Mouse (Mus musculus): Measurements from ENCODE around the gene Asphd1.
A peak's percentile ranks its signal among the peaks of the same experiment; 100 is the strongest.

Asphd1 gene

GRCm38 (mm10) chr7:126949403-126949792 is at the start of gene Asphd1:
Asphd1 (minus strand) TSS chr7:126949582.
- DNase-seq (ENCODE audit: low read depth, low spot score): peak; percentile 80

GRCm38 (mm10) chr7:126996449-126996848 is 47.1 kb upstream of the Asphd1 start:
- DNase-seq (ENCODE audit: low read depth, low spot score): no peak

DNA sequence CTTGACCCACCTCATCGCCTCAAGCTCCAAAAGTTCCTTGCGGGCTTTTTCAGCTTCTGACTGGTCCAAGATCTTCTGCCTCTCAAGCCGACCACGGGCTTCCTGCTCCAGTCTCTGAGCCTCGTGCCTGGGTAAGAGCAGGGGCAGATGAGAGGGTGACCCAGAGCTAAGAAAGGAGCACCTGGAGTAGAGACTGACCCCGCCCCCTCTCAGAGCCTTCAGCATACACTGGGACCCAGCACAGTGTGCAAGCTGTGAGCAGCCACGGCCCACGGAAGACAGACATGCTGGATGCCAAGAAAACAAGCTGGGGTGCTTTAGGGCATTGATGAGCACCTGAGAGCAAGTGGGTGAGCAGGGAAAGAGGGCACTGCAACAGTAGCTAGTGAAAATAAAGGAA is 39.4 kb upstream of the Asphd1 start:
- no peak for DNase-seq (ENCODE audit: low read depth, low spot score)

- DNase-seq (ENCODE audit: low read depth, low spot score): peak; percentile 94
Measured at GRCm38 (mm10) chr7:126986319-126986718, 36.9 kb upstream of the Asphd1 start.

GRCm38 (mm10) chr7:126984667-126985444 is 35.5 kb upstream of the Asphd1 start:
- DNase-seq (ENCODE audit: low read depth, low spot score): peak; percentile 83

DNA sequence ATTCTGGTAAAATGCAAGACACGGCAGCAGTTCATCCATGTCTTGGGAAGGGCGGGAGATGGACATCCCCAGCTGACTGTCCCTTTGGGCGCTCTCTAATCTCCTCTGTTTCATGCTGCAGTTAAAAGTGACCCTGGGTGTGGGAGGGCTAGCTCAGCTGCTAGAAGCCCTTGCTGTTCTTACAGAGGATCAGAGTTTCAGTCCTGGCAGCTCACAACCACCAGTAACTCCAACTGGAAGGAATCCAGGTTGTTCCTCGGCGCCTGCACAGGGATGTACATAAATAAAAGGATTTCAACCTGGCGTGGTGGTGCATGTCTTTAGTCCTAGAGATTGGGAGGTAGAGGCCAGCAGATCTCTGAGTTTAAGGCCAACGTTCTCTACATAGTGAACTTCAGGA is 33.7 kb upstream of the Asphd1 start:
- peak; percentile 56 for DNase-seq (ENCODE audit: low read depth, low spot score)

- no peak for DNase-seq (ENCODE audit: low read depth, low spot score)
Measured at GRCm38 (mm10) chr7:126982054-126982453, 32.7 kb upstream of the Asphd1 start.

- DNase-seq (ENCODE audit: low read depth, low spot score): peak; percentile 22
Measured at GRCm38 (mm10) chr7:126981601-126982000, 32.2 kb upstream of the Asphd1 start.

- no peak for DNase-seq (ENCODE audit: low read depth, low spot score)
Measured at GRCm38 (mm10) chr7:126978841-126979240, 29.5 kb upstream of the Asphd1 start.

DNA sequence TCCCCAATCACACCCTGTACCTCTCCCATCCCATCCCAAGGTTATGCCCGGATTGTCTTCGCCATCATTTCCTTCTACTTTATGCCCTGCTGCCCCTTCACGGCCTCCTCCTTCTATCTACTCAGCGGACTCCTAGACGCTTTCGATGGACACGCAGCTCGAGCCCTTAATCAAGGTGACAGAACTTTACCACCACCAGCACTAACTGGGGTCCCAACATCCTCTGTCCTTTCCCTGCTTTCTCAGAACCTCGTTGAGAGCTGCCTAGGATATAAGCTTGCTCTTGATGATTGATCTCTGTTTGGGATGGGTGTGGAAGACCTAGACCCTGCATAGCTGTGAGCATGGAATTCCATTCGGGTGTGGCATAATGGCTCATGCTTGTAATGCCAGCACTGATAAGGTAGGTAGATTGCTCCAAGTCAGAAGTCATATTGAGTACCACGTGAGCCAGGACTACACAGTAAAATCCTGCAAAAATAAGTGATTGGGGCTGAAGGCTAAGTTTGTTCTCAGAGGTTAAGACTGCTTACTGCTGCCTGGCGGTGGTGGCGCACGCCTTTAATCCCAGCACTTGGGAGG is 27.6 kb upstream of the Asphd1 start:
- DNase-seq (ENCODE audit: low read depth, low spot score): no peak

DNA sequence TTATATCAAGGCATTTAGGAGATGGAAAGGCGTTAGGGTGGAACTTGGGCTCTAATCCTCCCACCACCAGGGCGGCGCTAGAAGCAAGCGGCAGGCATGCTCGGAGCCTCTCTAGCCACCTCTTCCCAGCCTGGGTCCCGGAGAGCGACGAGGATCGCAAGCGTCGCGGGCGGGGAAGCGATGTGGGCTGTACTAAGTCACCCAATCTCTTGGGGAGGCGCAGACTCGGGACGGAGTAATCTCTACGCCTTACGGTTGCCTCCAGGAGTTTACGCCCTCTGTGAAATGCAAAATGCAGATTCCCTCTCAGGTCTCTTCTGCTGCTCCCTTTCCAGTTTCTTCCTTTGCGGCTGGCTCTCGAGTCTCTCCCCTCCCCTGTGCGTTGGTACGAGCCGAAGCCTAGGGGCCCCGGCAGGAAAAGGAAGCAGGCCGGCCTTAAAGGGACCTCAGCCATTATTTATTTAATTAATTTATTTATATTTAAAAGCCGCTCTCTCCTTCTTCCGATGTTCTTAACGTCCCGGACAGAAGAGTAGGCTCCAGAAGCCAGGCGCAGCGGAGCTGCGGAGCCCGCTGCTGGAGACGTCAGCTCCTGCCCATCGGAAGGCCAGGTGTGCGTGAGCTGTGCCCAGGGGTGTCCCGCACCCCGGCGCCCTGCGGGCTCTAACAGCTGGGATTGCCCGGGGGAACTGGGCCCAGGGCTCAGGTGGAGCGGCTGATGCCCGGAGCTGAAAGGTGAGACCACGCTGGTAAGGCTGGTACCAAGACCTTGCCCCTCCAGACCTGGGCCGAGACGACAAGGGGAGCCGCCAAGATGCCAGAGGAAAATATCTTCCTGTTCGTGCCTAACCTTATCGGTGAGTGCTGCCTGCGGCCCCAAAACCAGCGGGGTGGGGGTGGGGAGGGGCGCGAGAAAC is 26.8 kb upstream of the Asphd1 start, which contains the start of gene Cdiptos:
Gene Cdiptos (minus strand): TSS at position 149 of the 917 bp plus-strand sequence.
- DNase-seq (ENCODE audit: low read depth, low spot score): peak; percentile 99

DNA sequence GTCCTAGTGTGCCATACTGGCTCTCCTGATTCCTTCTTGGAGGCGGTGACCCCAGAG is 26.3 kb upstream of the Asphd1 start, which contains the start of gene Cdipt:
Gene Cdipt (plus strand): TSS at position 22 of the 57 bp plus-strand sequence.
- DNase-seq (ENCODE audit: low read depth, low spot score): no peak

DNA sequence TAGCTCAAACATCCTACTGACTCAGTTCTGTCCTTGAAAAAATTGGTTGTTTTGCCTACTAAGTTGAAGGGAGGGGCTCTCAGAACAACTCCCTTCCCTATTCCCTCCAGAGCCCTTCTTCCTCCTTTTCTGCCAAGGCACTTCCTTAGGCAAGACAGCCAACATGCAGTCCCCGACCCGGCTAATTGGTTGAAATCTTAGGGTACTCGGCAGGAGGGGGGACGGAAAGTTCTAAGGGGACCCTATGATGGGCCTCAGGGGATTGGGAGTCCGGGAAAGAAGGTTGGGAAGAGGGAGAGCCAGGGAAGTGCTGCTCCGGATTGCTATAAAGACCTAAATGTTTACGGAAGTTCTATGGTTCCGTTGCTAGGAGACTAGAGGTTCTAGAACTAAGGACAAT is 26.1 kb upstream of the Asphd1 start:
- no peak for DNase-seq (ENCODE audit: low read depth, low spot score)

DNA sequence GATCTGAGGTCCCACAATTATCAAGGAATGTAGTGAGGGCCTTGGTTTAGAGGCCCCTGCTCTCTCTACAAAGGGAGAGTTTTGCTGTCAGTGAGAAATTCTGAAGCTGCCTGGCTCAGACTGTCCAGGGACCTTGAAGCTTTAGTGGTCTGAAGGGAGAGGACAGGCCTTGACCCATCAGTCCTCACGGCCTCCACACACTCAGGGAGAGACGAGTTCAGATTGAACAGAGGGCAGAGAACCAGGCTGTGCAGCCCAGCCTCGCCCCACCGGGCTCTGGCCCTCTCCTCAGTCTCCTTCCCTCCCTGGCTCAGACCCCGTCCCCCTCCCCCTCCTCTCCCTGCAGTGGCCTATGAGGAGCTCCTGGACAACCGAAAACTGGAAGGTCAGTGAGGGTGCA is 18.0 kb upstream of the Asphd1 start:
- no peak for DNase-seq (ENCODE audit: low read depth, low spot score)

DNA sequence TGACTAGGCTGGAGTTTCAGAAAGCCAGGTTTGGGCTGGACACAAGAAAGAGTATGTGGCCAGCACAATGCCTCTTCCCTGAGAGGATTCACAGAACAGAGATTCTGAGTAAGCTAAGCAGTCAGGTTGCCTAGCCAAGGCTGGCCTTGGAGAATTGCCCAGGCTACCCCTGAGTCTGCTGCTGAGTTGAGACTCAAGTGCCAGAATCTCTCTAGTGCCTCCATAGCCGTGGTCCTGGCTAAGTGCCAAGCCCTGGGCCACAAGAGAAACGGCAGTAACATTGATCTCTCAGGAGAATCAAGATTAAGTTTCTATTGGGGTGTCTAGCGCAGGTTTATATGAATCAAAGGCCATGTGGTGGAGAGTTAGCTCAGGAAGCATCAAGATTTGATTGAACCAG is 16.2 kb upstream of the Asphd1 start:
- peak; percentile 80 for DNase-seq (ENCODE audit: low read depth, low spot score)

DNA sequence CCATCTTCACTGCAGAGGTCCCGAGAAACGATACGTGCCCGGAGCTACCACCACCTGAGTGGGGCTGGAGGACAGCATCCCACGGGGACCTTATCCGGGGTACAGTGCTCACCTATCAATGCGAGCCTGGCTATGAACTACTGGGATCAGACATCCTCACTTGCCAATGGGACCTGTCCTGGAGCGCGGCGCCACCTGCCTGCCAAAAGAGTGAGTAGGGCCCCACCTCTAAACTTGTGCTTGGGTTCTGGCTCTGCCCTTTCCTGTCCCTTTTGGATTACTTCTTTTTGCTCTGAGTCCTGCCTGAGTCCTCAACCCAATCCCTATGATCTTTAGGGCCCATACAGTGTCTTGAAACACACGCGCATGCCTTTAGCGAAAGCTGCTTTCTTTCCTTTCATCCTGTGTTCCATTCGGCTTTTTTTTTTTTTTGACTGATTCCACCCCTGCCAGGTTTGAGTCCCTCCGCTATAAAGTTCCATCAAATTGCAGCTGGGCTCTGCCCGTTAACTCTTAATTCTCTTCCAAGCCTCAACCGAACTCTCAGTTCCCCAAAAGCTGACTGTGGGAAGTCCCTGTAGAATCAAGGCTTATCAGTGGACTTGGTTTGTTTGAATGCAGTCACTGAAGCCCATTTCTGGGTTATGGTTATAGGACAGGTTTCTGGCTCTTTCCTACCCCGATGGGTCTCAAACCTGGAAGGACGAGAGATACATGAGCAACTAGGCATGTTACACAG is 14.3 kb upstream of the Asphd1 start:
- no peak for DNase-seq (ENCODE audit: low read depth, low spot score)

GRCm38 (mm10) chr7:126961965-126962364 is 12.6 kb upstream of the Asphd1 start:
- no peak for DNase-seq (ENCODE audit: low read depth, low spot score)

DNA sequence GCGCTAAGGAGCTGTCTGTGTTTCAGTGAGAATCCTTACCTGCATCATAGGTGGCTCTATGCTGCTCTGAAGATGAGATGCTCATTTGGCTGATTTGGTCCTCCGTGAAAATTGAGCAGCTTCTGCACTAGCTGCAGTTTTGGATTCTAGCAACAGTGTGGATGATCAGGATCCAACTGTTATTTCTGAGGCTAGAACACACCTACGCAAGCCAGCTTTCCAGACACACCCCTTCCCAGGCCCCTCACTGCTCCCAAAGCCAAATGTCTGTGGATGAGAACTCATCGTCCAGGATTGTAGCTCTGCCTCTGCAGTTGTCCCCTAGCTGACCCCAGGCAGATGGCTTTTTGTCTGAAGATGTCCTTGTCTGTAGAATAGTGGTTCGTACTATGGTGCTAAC is 11.7 kb upstream of the Asphd1 start:
- DNase-seq (ENCODE audit: low read depth, low spot score): peak; percentile 67

- no peak for DNase-seq (ENCODE audit: low read depth, low spot score)
Measured at GRCm38 (mm10) chr7:126959780-126960179, 10.4 kb upstream of the Asphd1 start.

DNA sequence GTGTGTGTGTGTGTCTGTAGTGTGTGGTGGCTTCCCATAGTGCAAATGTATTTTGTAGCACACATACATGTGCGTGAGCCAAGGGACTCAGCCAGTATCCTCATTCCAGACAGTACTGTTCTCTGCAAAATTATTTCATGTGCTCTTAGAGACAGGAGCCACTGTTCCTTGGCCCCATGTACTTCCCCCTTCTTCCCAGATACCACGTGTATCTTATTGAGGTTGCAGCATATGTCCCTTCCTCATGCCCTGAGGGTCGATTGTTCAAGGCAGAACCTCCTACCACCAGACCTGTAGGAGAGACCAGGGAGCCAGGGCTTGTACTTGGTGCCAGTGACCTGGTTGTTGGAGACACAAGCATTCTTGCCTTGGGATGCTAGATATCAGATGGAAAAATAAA is 5.7 kb upstream of the Asphd1 start:
- DNase-seq (ENCODE audit: low read depth, low spot score): no peak

DNA sequence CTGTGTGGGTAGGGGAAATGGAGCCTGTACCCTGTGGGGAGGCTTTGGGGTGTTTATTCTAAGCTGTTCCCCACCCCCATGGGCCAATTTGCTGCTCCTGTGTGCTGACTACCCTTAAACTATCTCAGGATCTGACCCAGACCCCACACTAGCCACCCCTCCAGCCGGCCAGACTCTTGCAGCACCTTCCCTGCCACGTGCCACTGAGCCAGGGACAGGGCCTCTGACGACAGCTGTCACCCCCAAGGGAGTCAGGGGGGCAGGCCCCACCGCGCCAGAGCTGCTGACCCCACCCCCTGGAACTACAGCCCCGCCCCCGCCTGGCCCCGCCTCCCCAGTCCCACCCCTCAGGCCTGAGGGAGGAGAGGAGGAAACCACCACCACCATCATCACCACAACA is 3.3 kb upstream of the Asphd1 start:
- no peak for DNase-seq (ENCODE audit: low read depth, low spot score)

DNA sequence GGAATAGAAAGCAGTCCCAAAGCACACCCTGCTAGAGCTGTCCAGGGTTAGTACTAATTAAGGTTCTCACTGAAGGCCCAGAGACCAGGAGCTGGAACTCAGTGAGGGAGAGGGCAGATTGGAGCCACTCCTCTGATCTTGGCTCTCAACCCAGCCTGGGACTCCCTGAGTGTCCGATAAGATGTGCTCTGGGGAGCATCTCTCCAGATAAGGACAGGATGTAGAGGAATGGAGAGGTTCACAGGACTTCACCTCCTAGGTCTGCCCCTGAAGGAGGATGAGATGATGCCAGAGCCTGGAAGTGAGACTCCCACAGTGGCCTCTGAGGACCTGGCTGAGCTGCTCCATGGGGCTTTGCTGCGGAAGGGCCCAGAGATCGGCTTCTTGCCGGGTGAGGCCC is 2.4 kb upstream of the Asphd1 start:
- no peak for DNase-seq (ENCODE audit: low read depth, low spot score)
